Mouse (Mus musculus) liver, embryonic 14 days (tissue): ENCODE measurements around the gene Cul7. TPM values are rescaled to one million over a fixed set of nuclear protein-coding genes. Genes with fewer than 3 reads are reported as not detected.

ENCODE experiments used
- polyA plus RNA-seq: library from polyadenylated mRNA; depleted of rRNA; stranded (reverse); fragments of >200 nt; gene quantifications from 2 replicates; pipeline ENCODE4 v1.2.3, GENCODE M21; 2012; rRNA removed

Cul7 gene
- polyA plus RNA-seq: 13.2 and 13.9 TPM in 2 replicates

DNA sequence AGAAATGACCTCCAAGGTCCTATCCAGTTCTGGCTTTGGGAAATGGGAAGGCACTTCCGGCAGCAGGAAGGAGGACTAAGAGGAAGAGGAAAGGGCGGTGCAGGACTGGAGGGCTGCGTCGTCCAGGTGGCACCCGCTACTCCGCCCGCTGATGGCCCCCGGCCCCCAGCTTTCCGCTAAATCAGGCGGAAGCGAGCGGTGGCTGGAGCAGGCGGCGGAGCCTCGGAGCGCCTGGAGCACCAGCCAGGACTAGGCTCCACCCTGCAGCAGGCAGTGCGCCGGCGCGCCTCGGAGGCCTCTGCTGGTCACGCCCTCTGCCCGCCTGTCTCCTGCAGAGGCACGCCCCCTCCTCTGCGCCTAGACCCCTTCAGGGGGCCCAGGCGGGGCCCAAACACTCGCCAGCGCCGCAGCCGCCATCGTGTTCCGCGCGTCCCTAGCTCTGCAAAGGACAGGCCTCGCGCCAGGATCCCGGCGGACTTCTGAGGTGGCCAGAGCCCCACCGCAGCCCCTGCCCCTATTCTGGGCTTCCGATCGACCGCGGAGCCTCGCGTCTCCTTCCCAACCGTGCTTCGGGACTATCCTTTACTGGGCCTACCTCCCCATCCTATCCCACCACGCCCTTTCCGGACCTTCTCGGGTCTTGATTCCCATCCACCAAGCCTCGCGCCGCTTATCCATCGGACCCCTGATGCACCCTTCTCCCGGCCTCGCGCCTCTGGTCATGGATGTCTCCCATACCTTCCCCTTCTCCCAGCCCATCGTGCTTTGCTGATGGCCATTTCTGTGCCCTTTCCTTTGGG lies at the start of gene Cul7:
Cul7 (plus strand) TSS at position 106 of the 800 bp plus-strand sequence.

DNA sequence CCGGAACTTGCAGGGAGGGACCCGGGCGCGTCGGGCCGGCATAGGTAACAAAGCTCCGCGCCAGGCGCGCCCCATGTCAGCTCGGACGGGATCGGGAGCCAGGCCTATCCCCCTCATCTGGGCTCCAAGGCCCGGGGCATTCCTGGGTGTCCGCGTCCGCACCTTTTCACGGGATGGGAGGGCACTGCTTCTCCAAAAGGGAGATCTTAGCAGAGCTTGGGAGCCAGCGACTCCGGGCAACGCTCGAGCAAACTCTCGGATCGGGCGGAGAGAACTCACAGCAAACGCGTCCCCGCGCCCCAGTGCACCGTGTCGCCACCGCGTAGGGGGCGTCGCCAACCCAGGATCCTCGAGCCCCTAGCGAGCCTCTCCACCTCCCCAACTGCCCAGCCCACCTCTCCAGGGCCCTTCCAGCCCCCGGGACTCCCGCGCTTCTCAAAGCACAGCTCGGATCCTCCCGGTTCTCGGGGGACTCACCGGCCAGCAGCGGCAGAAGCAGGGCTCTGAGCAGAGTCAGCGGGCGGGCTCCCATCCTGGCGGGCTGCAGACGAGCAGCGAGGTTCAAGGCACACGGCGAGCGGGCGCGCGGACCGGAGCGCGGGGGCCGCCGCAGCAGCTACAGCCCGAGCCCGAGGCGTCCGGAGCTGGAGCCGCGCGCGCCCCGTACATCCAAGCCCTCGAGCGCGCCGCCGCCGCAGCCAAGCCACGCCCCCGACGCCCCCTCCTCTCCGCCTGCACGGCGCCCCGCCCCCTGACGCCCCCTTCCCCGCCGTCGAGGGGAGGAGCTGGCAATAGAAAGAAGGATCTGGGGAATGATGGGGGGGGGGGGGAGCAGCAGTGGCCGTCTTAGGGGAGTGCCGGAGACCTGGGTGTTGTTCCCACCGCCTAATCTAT lies 21.1 kb upstream of the Cul7 start, which contains the start of gene Ptk7:
Ptk7 (minus strand) TSS at position 714 of the 894 bp plus-strand sequence.

GRCm38 (mm10) chr17:46645561-46646321 lies 4.4 kb upstream of the Cul7 start, which contains the start of the genes Klc4 and Mrpl2:
Gene Klc4, minus strand, starts transcription at chr17:46646022.
Gene Mrpl2, plus strand, starts transcription at chr17:46646229.

GRCm38 (mm10) chr17:46673850-46674529 lies 23.9 kb downstream of the Cul7 start, which contains the start of gene Rrp36:
Gene Rrp36, minus strand, starts transcription at chr17:46674352.

GRCm38 (mm10) chr17:46678416-46678815 lies 28.3 kb downstream of the Cul7 start, which contains the start of gene Mea1:
Gene Mea1, plus strand, starts transcription at chr17:46678793.

GRCm38 (mm10) chr17:46680760-46681373 lies 30.7 kb downstream of the Cul7 start, which contains the start of gene Klhdc3:
Gene Klhdc3, minus strand, starts transcription at chr17:46680914.

DNA sequence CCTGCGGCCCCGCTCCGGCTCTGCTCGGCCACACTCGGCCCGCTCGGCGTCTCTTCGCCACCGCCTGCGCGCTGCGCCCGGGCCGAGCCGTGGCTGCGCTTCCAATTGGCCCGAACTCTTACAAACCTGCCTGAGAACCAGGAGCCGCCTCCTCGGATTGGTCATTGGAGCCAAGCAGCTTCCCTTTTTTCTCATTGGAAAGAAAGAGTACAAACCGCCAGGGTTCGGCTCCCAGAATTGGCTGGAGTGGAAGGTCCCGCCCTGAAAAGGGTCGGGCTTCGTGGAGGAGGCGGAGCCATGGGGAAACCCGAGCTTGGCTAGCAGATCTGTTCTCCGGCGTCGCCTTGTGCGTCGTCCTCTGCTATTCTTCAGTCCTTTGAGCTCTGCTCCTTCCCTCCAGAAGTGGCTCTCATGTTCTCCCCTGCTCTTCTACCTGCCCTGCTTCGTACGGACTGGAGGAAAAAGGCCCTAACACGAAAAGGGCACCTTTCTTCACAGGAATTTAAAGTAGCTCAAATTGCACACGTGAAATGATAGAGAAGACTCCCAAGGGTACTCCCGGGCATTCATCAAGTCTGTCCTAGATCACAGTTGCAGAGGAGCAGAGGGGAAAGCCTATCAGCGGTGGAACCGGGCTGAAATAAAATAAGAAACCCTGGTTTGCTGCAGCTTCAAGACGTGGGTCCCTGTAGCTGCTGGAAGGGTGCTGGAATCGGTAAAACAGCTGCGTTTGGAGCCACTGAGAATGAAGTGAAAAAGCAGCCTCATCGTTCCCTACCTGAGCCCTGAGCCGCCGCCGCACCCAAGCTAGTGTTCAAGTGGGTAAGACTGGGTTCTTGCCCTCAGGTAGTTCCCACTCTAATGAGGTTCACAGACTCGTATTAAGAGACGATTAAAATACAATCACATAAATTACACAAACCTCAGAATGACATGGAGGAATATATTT lies 55.0 kb downstream of the Cul7 start, which contains the start of gene Ppp2r5d:
Ppp2r5d (minus strand) TSS at position 225 of the 949 bp plus-strand sequence.

DNA sequence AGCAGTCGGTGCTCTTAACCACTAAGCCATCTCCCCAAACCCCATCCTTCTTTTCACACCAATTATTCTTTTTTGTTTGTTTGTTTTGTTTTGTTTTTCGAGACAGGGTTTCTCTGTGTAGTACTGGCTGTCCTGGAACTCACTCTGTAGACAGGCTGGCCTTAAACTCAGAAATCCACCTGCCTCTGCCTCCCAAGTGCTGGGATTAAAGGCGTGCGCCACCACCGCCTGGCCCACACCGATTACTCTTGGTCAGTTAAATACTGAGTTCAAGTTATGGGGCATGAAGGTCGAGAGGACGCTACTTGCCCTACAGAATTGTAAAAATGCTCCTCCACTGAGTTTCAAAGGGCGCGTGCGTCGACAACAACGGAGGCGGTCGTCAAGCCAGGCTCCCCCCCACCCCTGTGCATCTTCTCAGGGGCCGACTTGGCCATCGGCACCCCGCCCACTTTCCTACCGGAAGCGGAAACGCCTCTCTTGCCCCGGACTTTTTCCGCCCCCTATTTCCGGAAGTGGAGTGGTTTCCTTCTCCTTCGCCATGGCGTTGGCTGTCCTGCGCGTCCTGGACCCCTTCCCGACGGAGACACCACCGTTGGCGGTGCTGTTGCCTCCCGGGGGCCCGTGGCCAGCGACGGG lies 60.9 kb downstream of the Cul7 start, which contains the start of gene Pex6:
Pex6 (plus strand) TSS at position 505 of the 639 bp plus-strand sequence.

Other genes with a start within 250 kb of the Cul7 start
- gene Crip3, start 221.4 kb upstream of the Cul7 start, polyA plus RNA-seq: 0.13 and 0.15 TPM in 2 replicates
- not detected in 2 replicates for gene Slc22a7, start 211.9 kb upstream of the Cul7 start, polyA plus RNA-seq
- 0.01 TPM in 2 replicates for gene Ttbk1, start 162.7 kb upstream of the Cul7 start, polyA plus RNA-seq
- 14.7 and 15.5 TPM in 2 replicates for gene Dnph1, start 153.6 kb upstream of the Cul7 start, polyA plus RNA-seq
- gene Cul9, start 103.9 kb upstream of the Cul7 start, polyA plus RNA-seq: 0.53 and 0.63 TPM in 2 replicates
- gene Srf, start 94.2 kb upstream of the Cul7 start, polyA plus RNA-seq: 15.7 and 15.8 TPM in 2 replicates
- 3.6 and 3.7 TPM in 2 replicates for gene Ptk7, start 20.8 kb upstream of the Cul7 start, polyA plus RNA-seq
- 3.3 and 4.2 TPM in 2 replicates for gene Klc4, start 4.3 kb upstream of the Cul7 start, polyA plus RNA-seq
- 35.6 and 37.0 TPM in 2 replicates for gene Mrpl2, start 4.1 kb upstream of the Cul7 start, polyA plus RNA-seq
- gene Rrp36, start 24.0 kb downstream of the Cul7 start, polyA plus RNA-seq: 21.1 and 24.2 TPM in 2 replicates
- gene Mea1, start 28.5 kb downstream of the Cul7 start, polyA plus RNA-seq: 38.2 and 43.8 TPM in 2 replicates
- 34.0 and 41.3 TPM in 2 replicates for gene Klhdc3, start 30.6 kb downstream of the Cul7 start, polyA plus RNA-seq
- 22.5 and 25.0 TPM in 2 replicates for gene Ppp2r5d, start 54.8 kb downstream of the Cul7 start, polyA plus RNA-seq
- gene Pex6, start 61.1 kb downstream of the Cul7 start, polyA plus RNA-seq: 8.4 and 8.9 TPM in 2 replicates
- gene Gnmt, start 78.8 kb downstream of the Cul7 start, polyA plus RNA-seq: 15.3 and 17.4 TPM in 2 replicates
- gene Cnpy3, start 101.9 kb downstream of the Cul7 start, polyA plus RNA-seq: 17.8 and 18.8 TPM in 2 replicates
- gene Ptcra, start 113.4 kb downstream of the Cul7 start, polyA plus RNA-seq: 0.01 and 0.07 TPM in 2 replicates
- gene 2310039H08Rik, start 122.3 kb downstream of the Cul7 start, polyA plus RNA-seq: 32.9 and 35.8 TPM in 2 replicates
- gene Rpl7l1, start 132.3 kb downstream of the Cul7 start, polyA plus RNA-seq: 44.3 and 52.4 TPM in 2 replicates
- 2.9 TPM in 2 replicates for gene Bicral, start 208.1 kb downstream of the Cul7 start, polyA plus RNA-seq
- gene Tbcc, start 240.3 kb downstream of the Cul7 start, polyA plus RNA-seq: 8.6 and 9.1 TPM in 2 replicates